In the genomic region with DNA sequence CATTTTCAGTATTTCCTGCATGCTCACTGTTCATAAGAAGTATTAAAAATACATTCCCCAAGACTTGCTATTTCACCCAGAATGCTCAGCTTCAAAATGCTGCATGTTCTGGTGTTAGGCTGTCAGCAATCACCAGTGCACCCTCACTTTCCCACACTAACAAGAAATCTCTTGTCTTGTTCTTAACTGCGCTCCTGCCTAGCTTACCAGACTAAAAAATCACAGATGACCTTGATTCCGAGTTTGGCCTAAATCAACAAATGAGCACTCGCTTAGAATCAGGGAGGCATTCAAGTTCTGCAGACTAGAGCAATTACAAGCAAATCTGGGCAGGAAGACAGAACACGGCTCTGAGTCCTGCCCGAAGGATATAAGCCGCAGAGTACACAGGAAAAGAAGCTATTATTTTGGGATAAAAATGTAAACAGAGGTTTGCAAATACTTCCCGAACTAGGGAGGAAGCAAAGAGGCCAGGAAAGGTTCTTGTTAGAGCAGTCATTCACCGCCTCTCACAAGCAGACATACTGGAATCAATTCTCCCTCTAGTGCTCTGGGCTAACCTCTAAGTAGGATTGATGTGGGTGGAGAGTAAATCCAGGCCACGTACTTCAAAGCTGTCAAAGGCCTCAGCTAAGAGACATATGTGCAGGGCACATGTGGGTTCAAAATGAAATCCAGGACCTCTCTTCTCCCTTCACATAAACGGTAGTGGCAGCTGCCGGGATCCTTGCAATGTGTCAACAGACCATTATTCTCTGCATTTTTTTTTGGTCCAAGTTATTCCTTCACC, we compare ENCODE assay signal across 12 mouse cellular contexts.
DNase-seq lines count a peak whose midpoint lies in the region; ATAC-seq and TF ChIP-seq lines count a peak whose summit lies in the region.
"Had no signal": no experiment of that assay in that cellular context is flagged by ENCODE, and none has a peak within 500 bp of the region (broad histone marks: within the 10 kb centered on the region; RNA-seq: fewer than 3 reads in every experiment).

No protein-coding gene starts in this region.

- H3K4me3 ChIP-seq in kidney, embryonic 15.5 days (replicated peaks): no peak overlapping the region
- H3K4me3 ChIP-seq in limb, embryonic 11.5 days (ENCODE audit: low read depth, low read length): no peak overlapping the region
- H3K4me3 ChIP-seq in thymus, adult 2 months (ENCODE audit: control insufficient read depth, insufficient read depth, low read length): no peak overlapping the region
- H3K4me3 ChIP-seq: heart, adult 2 months; liver, embryonic 15.5 days; neural tube, embryonic 13.5 days had no signal

- H3K27me3 ChIP-seq in kidney, embryonic 15.5 days: no peaks in the 10 kb centered on the region
- H3K27me3 ChIP-seq in limb, embryonic 11.5 days (ENCODE audit: control insufficient read depth, insufficient read depth, low read length): no peaks in the 10 kb centered on the region
- no peaks in the 10 kb centered on the region for H3K27me3 ChIP-seq in thymus, adult 2 months (ENCODE audit: control insufficient read depth, insufficient read depth, low read length)
- H3K27me3 ChIP-seq: CH12.LX; liver, embryonic 15.5 days; neural tube, embryonic 13.5 days had no signal

- no peak for DNase-seq in kidney, adult 11 months
- DNase-seq in brain, adult 2 months (ENCODE audit: low read depth, low spot score): peak; percentile 54
- peak; percentile 49 for DNase-seq in embryo, embryonic 11 days
- peak; percentile 62 for DNase-seq in limb, embryonic 11.5 days (ENCODE audit: low spot score)
- no peak for DNase-seq in B cell, adult 2 months
- no peak for DNase-seq in thymus, adult 2 months
- DNase-seq: adrenal gland, adult 2 months; heart, adult 2 months had no signal

- ATAC-seq in kidney, embryonic 15.5 days (replicated peaks; ENCODE audit: low FRiP score): no peak
- no peak for ATAC-seq in limb, embryonic 11.5 days (ENCODE audit: insufficient number of reproducible peaks, low FRiP score, low TSS enrichment, low read depth)

- H3K9me3 ChIP-seq in kidney, embryonic 15.5 days (replicated peaks): no peaks in the 10 kb centered on the region
- H3K9me3 ChIP-seq in limb, embryonic 11.5 days (ENCODE audit: control insufficient read depth, low read length): no peaks in the 10 kb centered on the region
- H3K9me3 ChIP-seq: liver, embryonic 15.5 days had no signal

- TF ChIP-seq CTCF in thymus, adult 2 months (IDR thresholded peaks at IDR 0.05; ENCODE audit: borderline replicate concordance, control insufficient read depth, extremely low read depth, insufficient read depth, low read length, poor library complexity): no peak

- no peaks in the 10 kb centered on the region for H3K36me3 ChIP-seq in kidney, embryonic 15.5 days
- no peaks in the 10 kb centered on the region for H3K36me3 ChIP-seq in limb, embryonic 11.5 days (ENCODE audit: control insufficient read depth, insufficient read depth, low read length)
- H3K36me3 ChIP-seq in thymus, adult 2 months (ENCODE audit: control insufficient read depth, insufficient read depth, low read length): no peaks in the 10 kb centered on the region
- H3K36me3 ChIP-seq: liver, embryonic 15.5 days had no signal

- no peak overlapping the region for H3K4me2 ChIP-seq in kidney, embryonic 15.5 days
- no peak overlapping the region for H3K4me2 ChIP-seq in limb, embryonic 11.5 days (ENCODE audit: low read depth, severe bottlenecking)
- H3K4me2 ChIP-seq: liver, embryonic 15.5 days; neural tube, embryonic 13.5 days had no signal

- WGBS in kidney, embryonic 15.5 days: 42% methylated on average over 11 of the region's 11 CpGs
- 22% methylated on average over 11 of the region's 11 CpGs for WGBS in limb, embryonic 11.5 days
- WGBS in thymus, adult 2 months: 74% methylated on average over 11 of the region's 11 CpGs

- 0 out of 2 replicates have a peak overlapping the region, but pooled peaks have one; percentile 27 for H3K27ac ChIP-seq in kidney, embryonic 15.5 days
- H3K27ac ChIP-seq in limb, embryonic 11.5 days (replicated peaks; ENCODE audit: low read depth, low read length): peak overlapping the region; percentile 63; the same call in 1 of the 2 replicates
- H3K27ac ChIP-seq in thymus, adult 2 months (ENCODE audit: control insufficient read depth, insufficient read depth, low read length): no peak overlapping the region
- H3K27ac ChIP-seq: heart, adult 2 months; liver, embryonic 15.5 days; neural tube, embryonic 13.5 days had no signal

- TF ChIP-seq POLR2A in thymus, adult 2 months (IDR thresholded peaks at IDR 0.05; ENCODE audit: control insufficient read depth, extremely low read depth, insufficient read depth, low read length, poor library complexity): no peak

- H3K4me1 ChIP-seq in kidney, embryonic 15.5 days: peaks cover 20% of the 10 kb centered on the region
- peaks cover 7% of the 10 kb centered on the region; the same call in 1 of the 2 replicates for H3K4me1 ChIP-seq in limb, embryonic 11.5 days (ENCODE audit: control insufficient read depth, insufficient read depth, low read length)
- H3K4me1 ChIP-seq in thymus, adult 2 months (replicated peaks; ENCODE audit: control insufficient read depth, insufficient read depth, low read length): no peaks in the 10 kb centered on the region
- H3K4me1 ChIP-seq: liver, embryonic 15.5 days had no signal

- no peak overlapping the region for H3K9ac ChIP-seq in kidney, embryonic 15.5 days
- no peak overlapping the region for H3K9ac ChIP-seq in limb, embryonic 11.5 days (ENCODE audit: low read length)
- H3K9ac ChIP-seq: liver, embryonic 15.5 days; neural tube, embryonic 13.5 days had no signal

Comparison
In these comparisons a context has a peak if more than half of its experiments do, and no peak if none do; other contexts are left out.
1. DNase-seq: peak in brain, adult 2 months (single experiment), embryo, embryonic 11 days (single experiment) and limb, embryonic 11.5 days (single experiment); none in kidney, adult 11 months (single experiment), B cell, adult 2 months (0 of 2) and thymus, adult 2 months (single experiment).